Mouse (Mus musculus): ENCODE data around the gene Hectd1.

DNA sequence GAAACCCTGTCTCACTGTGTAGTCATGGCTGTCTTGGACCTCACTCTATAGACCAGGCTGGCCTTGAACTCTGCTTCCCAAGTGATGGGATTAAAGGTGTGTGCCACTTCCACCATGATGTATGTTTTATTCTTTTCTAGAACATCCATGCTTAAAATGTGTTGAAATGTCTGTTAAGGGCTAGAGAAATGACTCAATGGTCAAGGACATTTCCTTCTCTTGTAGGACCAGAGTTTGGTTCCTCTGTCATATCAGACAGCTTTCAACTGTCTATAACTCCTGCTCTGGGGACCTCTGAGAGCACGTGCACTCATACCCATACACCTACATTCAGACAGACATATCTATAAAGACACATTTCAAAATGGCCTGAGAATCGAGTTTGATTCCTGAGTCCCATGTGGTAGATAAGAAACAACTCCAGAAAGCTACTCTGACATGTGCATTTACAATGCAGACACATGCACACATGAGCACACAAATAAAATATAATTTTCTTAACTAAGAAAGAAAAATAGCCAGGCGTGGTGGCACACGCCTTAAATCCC lies 9.3 kb downstream of the Hectd1 start:
- no peak for TF ChIP-seq CTCF (conservative IDR thresholded peaks at IDR 0.05; ENCODE audit: low read length)
- TF ChIP-seq NANOG (IDR thresholded peaks at IDR 0.05; ENCODE audit: borderline replicate concordance, low read length): no peak

Measured in E14TG2a.4 (cell line).